Mouse (Mus musculus) thymus, adult 2 months (tissue): ENCODE measurements at regions not wholly inside any gene's neighbourhood (a gene's known extent, or its start where the extent isn't known, plus 50 kb on each side); places are given as distances from the start of the nearest gene placed in this dataset.
A peak's percentile ranks its signal among the peaks of the same experiment; 100 is the strongest.

Source experiments
- DNase-seq: peaks from one replicate; pipeline ENCODE4 v3.0.0; 2021
- H3K27ac ChIP-seq: fragments of 200-500 bp; 2 replicates; pipeline ENCODE4 v1.5.1; 2012; ENCODE audit warnings: low read length, control low read depth; ENCODE audit not compliant: control insufficient read depth, insufficient read depth
- H3K27me3 ChIP-seq: fragments of 200-500 bp; 2 replicates; pipeline ENCODE4 v1.6.1; 2012; ENCODE audit warnings: mild to moderate bottlenecking, low read length, moderate library complexity, mixed read lengths; ENCODE audit not compliant: control insufficient read depth, insufficient read depth
- H3K36me3 ChIP-seq: fragments of 200-500 bp; 2 replicates; pipeline ENCODE4 v1.6.1; 2012; ENCODE audit warnings: mild to moderate bottlenecking, low read length, moderate library complexity; ENCODE audit not compliant: control insufficient read depth, insufficient read depth
- H3K4me1 ChIP-seq: fragments of 200-500 bp; replicated peaks from 2 replicates; pipeline ENCODE4 v1.6.1; 2012; ENCODE audit warnings: low read length; ENCODE audit not compliant: control insufficient read depth, insufficient read depth
- H3K4me3 ChIP-seq: fragments of 200-500 bp; 2 replicates; pipeline ENCODE4 v1.5.1; 2012; ENCODE audit warnings: mild to moderate bottlenecking, low read length, control low read depth, moderate library complexity; ENCODE audit not compliant: control insufficient read depth, insufficient read depth
- CTCF ChIP-seq: fragments of 200-500 bp; IDR thresholded peaks from 2 replicates; pipeline ENCODE4 v1.5.1; 2012; ENCODE audit warnings: mild to moderate bottlenecking, control low read depth, low read length, moderate library complexity, borderline replicate concordance; ENCODE audit not compliant: control insufficient read depth, poor library complexity, insufficient read depth; ENCODE audit errors: extremely low read depth
- POLR2A ChIP-seq: fragments of 200-500 bp; IDR thresholded peaks from 2 replicates; pipeline ENCODE4 v1.6.1; 2012; ENCODE audit warnings: mild to moderate bottlenecking, low read length, control low read depth, moderate library complexity; ENCODE audit not compliant: control insufficient read depth, poor library complexity, insufficient read depth; ENCODE audit errors: extremely low read depth
- WGBS: fragments of 180-500 bp; shearing (Covaris S2); methylation state at CpG from one replicate; pipeline ENCODE4 v1.1.7; 2018; 5-methylcytosine and 5-hydroxymethylcytosine counted together

GRCm38 (mm10) chr6:103319964-103320363, 190.4 kb upstream of the Chl1 start:
- Histone ChIP-seq H3K4me1 (no peaks in the 10 kb centered on the region), H3K27me3 (no peaks in the 10 kb centered on the region), H3K27ac (no peak overlapping the region), H3K36me3 (no peaks in the 10 kb centered on the region), H3K4me3 (no peak overlapping the region)
- TF ChIP-seq CTCF (no peak), POLR2A (no peak)
- WGBS: 93% methylated on average over 2 of the region's 2 CpGs
- DNase-seq: no peak

- Histone ChIP-seq H3K4me3 (no peak overlapping the region), H3K27me3 (no peaks in the 10 kb centered on the region), H3K4me1 (no peaks in the 10 kb centered on the region), H3K27ac (no peak overlapping the region), H3K36me3 (no peaks in the 10 kb centered on the region)
- 91% methylated on average over 4 of the region's 4 CpGs for WGBS
- TF ChIP-seq POLR2A (no peak), CTCF (no peak)
- no peak for DNase-seq
Observed at GRCm38 (mm10) chr6:103320550-103320949, 189.8 kb upstream of the Chl1 start.

GRCm38 (mm10) chr6:103321058-103321457, 189.3 kb upstream of the Chl1 start:
- H3K36me3 ChIP-seq: no peaks in the 10 kb centered on the region
- 99% methylated on average over 2 of the region's 2 CpGs for WGBS
- H3K27me3 ChIP-seq: no peaks in the 10 kb centered on the region
- no peaks in the 10 kb centered on the region for H3K4me1 ChIP-seq
- H3K27ac ChIP-seq: no peak overlapping the region
- no peak for TF ChIP-seq CTCF
- no peak overlapping the region for H3K4me3 ChIP-seq
- no peak for DNase-seq

- DNase-seq: no peak
- Histone ChIP-seq H3K27ac (no peak overlapping the region), H3K4me1 (no peaks in the 10 kb centered on the region), H3K27me3 (no peaks in the 10 kb centered on the region), H3K36me3 (no peaks in the 10 kb centered on the region), H3K4me3 (no peak overlapping the region)
- no peak for TF ChIP-seq POLR2A
- TF ChIP-seq CTCF: no peak
Observed at GRCm38 (mm10) chr6:103322442-103322841, 187.9 kb upstream of the Chl1 start.

- TF ChIP-seq CTCF: no peak
- no peak for TF ChIP-seq POLR2A
- Histone ChIP-seq H3K4me1 (peaks cover 2% of the 10 kb centered on the region), H3K36me3 (no peaks in the 10 kb centered on the region)
Observed at GRCm38 (mm10) chr6:103335683-103336082, 174.7 kb upstream of the Chl1 start.

GRCm38 (mm10) chr6:103339961-103340732, 170.2 kb upstream of the Chl1 start:
- Histone ChIP-seq H3K27me3 (no peaks in the 10 kb centered on the region), H3K27ac (no peak overlapping the region; the same call in 1 of the 2 replicates), H3K4me3 (no peak overlapping the region), H3K36me3 (no peaks in the 10 kb centered on the region), H3K4me1 (peaks cover 2% of the 10 kb centered on the region)
- TF ChIP-seq POLR2A (no peak), CTCF (no peak)
- 16% methylated on average over 7 of the region's 7 CpGs for WGBS
- peak; percentile 39 for DNase-seq

More at GRCm38 (mm10) chr6:103335683-103336082, 174.7 kb upstream of the Chl1 start:
- Histone ChIP-seq H3K27me3 (no peaks in the 10 kb centered on the region), H3K4me3 (no peak overlapping the region), H3K27ac (peak overlapping the region; percentile 41; the same call in 1 of the 2 replicates)
- DNase-seq: no peak

GRCm38 (mm10) chr6:103343515-103343914, 166.9 kb upstream of the Chl1 start:
- H3K27me3 ChIP-seq: no peaks in the 10 kb centered on the region
- no peak overlapping the region for H3K27ac ChIP-seq
- WGBS: 95% methylated on average over 5 of the region's 5 CpGs
- no peak for DNase-seq
- no peaks in the 10 kb centered on the region for H3K36me3 ChIP-seq
- TF ChIP-seq CTCF (no peak), POLR2A (no peak)
- H3K4me3 ChIP-seq: no peak overlapping the region
- H3K4me1 ChIP-seq: no peaks in the 10 kb centered on the region
